ENCODE assay signal across 7 mouse cellular contexts in the genomic region with DNA sequence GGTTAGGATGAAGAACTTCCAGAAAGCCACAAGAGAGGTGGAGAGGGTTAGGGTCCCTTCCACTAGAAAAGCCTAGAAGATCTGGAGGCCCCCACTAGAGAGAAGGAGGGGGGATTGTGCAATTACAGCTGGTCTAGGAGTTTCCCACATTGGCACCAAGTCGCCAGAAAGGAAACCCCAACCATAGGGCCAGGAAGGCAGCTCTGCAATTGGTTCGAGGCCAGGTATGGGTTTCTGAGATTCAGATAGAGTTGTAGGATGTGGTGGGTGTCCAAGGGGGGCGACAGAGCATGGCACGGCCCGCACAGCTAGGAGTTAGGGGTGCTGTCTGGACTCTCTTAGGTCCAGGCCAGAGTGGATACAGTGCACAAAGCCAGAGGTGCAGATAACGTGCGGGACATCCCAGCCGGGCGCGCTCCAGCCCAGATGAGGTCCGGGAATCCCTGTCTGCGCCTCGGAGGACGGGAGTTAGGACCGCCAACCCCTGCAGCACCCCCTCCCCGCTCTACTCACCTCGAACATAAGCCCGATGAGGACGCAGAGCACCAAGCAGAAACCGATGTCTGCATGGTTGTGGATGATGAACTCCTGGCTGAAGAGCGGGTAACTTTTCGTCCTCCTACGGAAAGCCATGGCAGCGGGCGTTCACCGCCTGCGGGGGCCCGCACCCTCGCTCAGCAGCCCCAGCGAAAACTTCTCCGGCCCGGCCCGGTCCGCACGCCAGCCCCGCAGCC. TPM values are rescaled to one million over a fixed set of nuclear protein-coding genes. Genes with fewer than 3 reads are reported as not detected.
DNase-seq lines count a peak whose midpoint lies in the region; ATAC-seq and TF ChIP-seq lines count a peak whose summit lies in the region.

No protein-coding gene starts in this region.

- no peak for DNase-seq in left cerebral cortex, adult 2 months (ENCODE audit: extremely low spot score in 1 of 2, low spot score in 2 of 2)
- no peak for DNase-seq in left cerebral cortex, postnatal 14 days (ENCODE audit: low spot score in 2 of 2)
- peak; percentile 20 for DNase-seq in forebrain, embryonic 14.5 days (ENCODE audit: low spot score)
- no peak for DNase-seq in limb, embryonic 10.5 days (ENCODE audit: low spot score)
- DNase-seq in layer of hippocampus, postnatal 36 days: no peak

- no peaks in the 10 kb centered on the region for H3K27me3 ChIP-seq in forebrain, embryonic 14.5 days (replicated peaks; ENCODE audit: control insufficient read depth, insufficient read depth, low read length)
- no peaks in the 10 kb centered on the region for H3K27me3 ChIP-seq in limb, embryonic 10.5 days (ENCODE audit: low read depth, poor library complexity, severe bottlenecking)
- H3K27me3 ChIP-seq in midbrain, embryonic 13.5 days: peaks cover 8% of the 10 kb centered on the region; the same call in 1 of the 2 replicates

- H3K9me3 ChIP-seq in forebrain, embryonic 14.5 days (replicated peaks; ENCODE audit: control insufficient read depth, low read length): no peaks in the 10 kb centered on the region
- no peaks in the 10 kb centered on the region for H3K9me3 ChIP-seq in limb, embryonic 10.5 days (replicated peaks)
- H3K9me3 ChIP-seq in midbrain, embryonic 13.5 days: no peaks in the 10 kb centered on the region

- peak; percentile 19 for ATAC-seq in activated CD4-positive, CD25-positive, alpha-beta regulatory T cell, adult 4 months
- no peak for ATAC-seq in forebrain, embryonic 14.5 days
- peak; percentile 79 for ATAC-seq in midbrain, embryonic 13.5 days

- no peaks in the 10 kb centered on the region for H3K36me3 ChIP-seq in forebrain, embryonic 14.5 days (ENCODE audit: control insufficient read depth, insufficient read depth, low read length)
- H3K36me3 ChIP-seq in limb, embryonic 10.5 days: no peaks in the 10 kb centered on the region
- no peaks in the 10 kb centered on the region for H3K36me3 ChIP-seq in midbrain, embryonic 13.5 days

- intact Hi-C loops in left cerebral cortex, adult 2 months (cut with DNase I): loop anchor here (2.0 to 5.0 kb wide), 2 partner anchors 128 to 141 kb away; a partner anchor contains a TSS
- intact Hi-C loops in left cerebral cortex, postnatal 14 days (cut with DNase I): no loop called here

- H3K4me2 ChIP-seq in forebrain, embryonic 14.5 days (ENCODE audit: low read length): peak overlapping the region; percentile 72
- peak overlapping the region; percentile 73 for H3K4me2 ChIP-seq in midbrain, embryonic 13.5 days (replicated peaks)

- TF ChIP-seq CTCF in left cerebral cortex, adult 2 months (IDR thresholded peaks at IDR 0.05): no peak

- peak overlapping the region; percentile 87 for H3K4me3 ChIP-seq in left cerebral cortex, adult 2 months
- peak overlapping the region; percentile 60 for H3K4me3 ChIP-seq in forebrain, embryonic 14.5 days (ENCODE audit: low read depth, low read length)
- H3K4me3 ChIP-seq in limb, embryonic 10.5 days: peak overlapping the region; percentile 76
- peak overlapping the region; percentile 62 for H3K4me3 ChIP-seq in midbrain, embryonic 13.5 days (replicated peaks)

- peaks cover 15% of the 10 kb centered on the region; the same call in 1 of the 2 replicates for H3K4me1 ChIP-seq in forebrain, embryonic 14.5 days (ENCODE audit: control insufficient read depth, insufficient read depth, low read length)
- peaks cover 38% of the 10 kb centered on the region for H3K4me1 ChIP-seq in limb, embryonic 10.5 days
- H3K4me1 ChIP-seq in midbrain, embryonic 13.5 days (replicated peaks): peaks cover 36% of the 10 kb centered on the region

- H3K27ac ChIP-seq in left cerebral cortex, adult 2 months: no peak overlapping the region
- H3K27ac ChIP-seq in forebrain, embryonic 14.5 days (ENCODE audit: low read depth, low read length): no peak overlapping the region
- peak overlapping the region; percentile 93 for H3K27ac ChIP-seq in limb, embryonic 10.5 days
- no peak overlapping the region for H3K27ac ChIP-seq in midbrain, embryonic 13.5 days

- H3K9ac ChIP-seq in forebrain, embryonic 14.5 days (ENCODE audit: low read length): peak overlapping the region; percentile 78
- peak overlapping the region; percentile 82 for H3K9ac ChIP-seq in midbrain, embryonic 13.5 days (replicated peaks)

- WGBS in forebrain, embryonic 14.5 days: 2% methylated on average over 31 of the region's 36 CpGs
- 1% methylated on average over 34 of the region's 36 CpGs for WGBS in limb, embryonic 10.5 days
- WGBS in midbrain, embryonic 13.5 days: under 1% methylated on average over 31 of the region's 36 CpGs

RNA-seq across cellular contexts. Expression of a gene that starts 0.4 kb away (rescaled TPM):
- 1 to 10 TPM; 1.0 to 1.3 TPM for total RNA-seq in left cerebral cortex, adult 2 months (2021)
- total RNA-seq in left cerebral cortex, postnatal 14 days (2021): 1 to 10 TPM; 2.2 TPM
- polyA plus RNA-seq in activated CD4-positive, CD25-positive, alpha-beta regulatory T cell, adult 4 months (2017; shearing (Covaris generic)): 1 to 10 TPM; 8.0 to 8.9 TPM
- 2.2 and 2.3 TPM in 2 replicates for polyA plus RNA-seq in forebrain, embryonic 14.5 days (2014; fragmentation: Nextera tagmentation; extraction: Ambion mirVana)
- polyA plus RNA-seq in limb, embryonic 10.5 days (2016; fragmentation: Nextera tagmentation; extraction: Ambion mirVana): 5.1 and 6.1 TPM in 2 replicates
- 2.2 and 2.5 TPM in 2 replicates for polyA plus RNA-seq in midbrain, embryonic 13.5 days (2015; fragmentation: Nextera tagmentation; extraction: Ambion mirVana)
- total RNA-seq in layer of hippocampus, postnatal 36 days (2021): 1 to 10 TPM in 1 of 2 experiments, under 1 TPM in 1; 0.94 to 1.2 TPM
